Mouse (Mus musculus) heart, postnatal 0 days (tissue): Measurements from ENCODE around the gene Ankrd44. TPM values are rescaled to one million over a fixed set of nuclear protein-coding genes. Genes with fewer than 3 reads are reported as not detected.

Source experiments
- ATAC-seq: fragments of 200-750 bp; cut with Nextera tagmentation; 2 replicates; pipeline ENCODE4 v1.8.0; 2017; ENCODE audit warnings: low read depth, moderate number of reproducible peaks, moderate library complexity; ENCODE audit not compliant: insufficient read depth
- DNase-seq: peaks from one replicate; pipeline ENCODE4 v3.0.0-alpha.2; 2016; ENCODE audit warnings: low spot score
- H3K27ac ChIP-seq: fragments of 300-500 bp; sonication (generic); 2 replicates; pipeline ENCODE4 v1.5.1; 2014; ENCODE audit warnings: low read depth, mild to moderate bottlenecking
- H3K27me3 ChIP-seq: fragments of 300-500 bp; sonication (generic); 2 replicates; pipeline ENCODE4 v1.6.1; 2014; ENCODE audit warnings: low read length, mixed read lengths; ENCODE audit not compliant: control insufficient read depth, insufficient read depth
- H3K36me3 ChIP-seq: fragments of 300-500 bp; sonication (generic); replicated peaks from 2 replicates; pipeline ENCODE4 v1.6.1; 2014; ENCODE audit warnings: low read length, mixed read lengths; ENCODE audit not compliant: control insufficient read depth, insufficient read depth
- H3K4me1 ChIP-seq: fragments of 300-500 bp; sonication (generic); 2 replicates; pipeline ENCODE4 v1.6.1; 2014; ENCODE audit warnings: antibody characterized with exemption; ENCODE audit not compliant: control insufficient read depth, insufficient read depth
- H3K4me2 ChIP-seq: fragments of 300-500 bp; sonication (generic); 2 replicates; pipeline ENCODE4 v1.6.1; 2014; ENCODE audit warnings: low read depth, mild to moderate bottlenecking, low read length, moderate library complexity
- H3K4me3 ChIP-seq: fragments of 300-500 bp; sonication (generic); 2 replicates; pipeline ENCODE4 v1.5.1; 2014; ENCODE audit warnings: low read depth, low read length
- H3K9ac ChIP-seq: fragments of 300-500 bp; sonication (generic); replicated peaks from 2 replicates; pipeline ENCODE4 v1.6.1; 2014; ENCODE audit warnings: low read depth, low read length, mixed read lengths
- H3K9me3 ChIP-seq: fragments of 300-500 bp; sonication (generic); replicated peaks from 2 replicates; pipeline ENCODE4 v1.6.1; 2016; ENCODE audit warnings: low read length; ENCODE audit not compliant: control insufficient read depth
- CTCF ChIP-seq: IDR thresholded peaks from 2 replicates; pipeline ENCODE4 v1.5.1; 2016; ENCODE audit warnings: antibody characterized with exemption, control low read depth, low read depth
- EP300 ChIP-seq: IDR thresholded peaks from 2 replicates; pipeline ENCODE4 v1.6.1; 2016; ENCODE audit warnings: antibody characterized with exemption, low read depth
- WGBS: fragments of 180-500 bp; shearing (Covaris S2); extraction: QIAGEN DNeasy Blood & Tissue Kit; methylation state at CpG from one replicate; pipeline ENCODE4 v1.1.7; 2014; 5-methylcytosine and 5-hydroxymethylcytosine counted together
- polyA plus RNA-seq: library from polyadenylated mRNA; unstranded; fragments of >200 nt; fragmentation: Nextera tagmentation; extraction: Ambion mirVana; gene quantifications from 2 replicates; pipeline ENCODE4 v1.2.1, GENCODE M21; 2015
- total RNA-seq: library from RNA; depleted of rRNA; stranded (reverse); fragments of >200 nt; gene quantifications from 2 replicates; pipeline ENCODE4 v1.2.3, GENCODE M21; 2014; ENCODE audit warnings: low replicate concordance; rRNA removed

Gene Ankrd44
- 9.6 and 14.6 TPM in 2 replicates for total RNA-seq
- polyA plus RNA-seq: 3.3 and 3.8 TPM in 2 replicates

- H3K27ac ChIP-seq: peak within 1 kb of the TSS; percentile 78
- H3K4me3 ChIP-seq: peak within 1 kb of the TSS; percentile 93
- H3K9ac ChIP-seq: peak within 1 kb of the TSS; percentile 92
- peak within 1 kb of the TSS; percentile 98 for H3K4me2 ChIP-seq
- TF ChIP-seq EP300 (no peak), CTCF (peak; percentile 24)
- no peaks in the 10 kb centered on the region for H3K9me3 ChIP-seq
- H3K36me3 ChIP-seq: no peaks in the 10 kb centered on the region
- peak; percentile 94 for ATAC-seq
- peak; percentile 80 for DNase-seq
- WGBS: under 1% methylated on average over 70 of the region's 94 CpGs
- no peaks in the 10 kb centered on the region for H3K27me3 ChIP-seq
- peaks cover 18% of the 10 kb centered on the region for H3K4me1 ChIP-seq
Observed at GRCm38 (mm10) chr1:54925971-54926771, at the start of gene Ankrd44. TSS of gene Ankrd44 (minus strand) at chr1:54926387.

GRCm38 (mm10) chr1:54971687-54972404 is 45.7 kb upstream of the Ankrd44 start:
- no peak overlapping the region for H3K9ac ChIP-seq
- no peak overlapping the region for H3K4me2 ChIP-seq
- H3K27ac ChIP-seq: no peak overlapping the region
- 83% methylated on average over 5 of the region's 5 CpGs for WGBS
- ATAC-seq (no peak), DNase-seq (no peak)
- no peak overlapping the region for H3K4me3 ChIP-seq
- no peaks in the 10 kb centered on the region for H3K27me3 ChIP-seq
- no peaks in the 10 kb centered on the region for H3K9me3 ChIP-seq
- no peaks in the 10 kb centered on the region for H3K36me3 ChIP-seq
- TF ChIP-seq EP300 (no peak), CTCF (no peak)
- H3K4me1 ChIP-seq: no peaks in the 10 kb centered on the region

- Histone ChIP-seq H3K4me2 (no peak overlapping the region), H3K36me3 (no peaks in the 10 kb centered on the region), H3K4me1 (no peaks in the 10 kb centered on the region), H3K4me3 (no peak overlapping the region), H3K27me3 (no peaks in the 10 kb centered on the region), H3K9me3 (no peaks in the 10 kb centered on the region), H3K9ac (no peak overlapping the region), H3K27ac (no peak overlapping the region)
- no peak for DNase-seq
- no peak for ATAC-seq
- 89% methylated on average over 3 of the region's 3 CpGs for WGBS
- TF ChIP-seq EP300: no peak
- TF ChIP-seq CTCF: no peak
Observed at GRCm38 (mm10) chr1:54966858-54967257, 40.7 kb upstream of the Ankrd44 start.

GRCm38 (mm10) chr1:54965159-54965995 is 39.2 kb upstream of the Ankrd44 start:
- no peaks in the 10 kb centered on the region for H3K9me3 ChIP-seq
- no peaks in the 10 kb centered on the region for H3K36me3 ChIP-seq
- no peak overlapping the region for H3K4me3 ChIP-seq
- no peak for TF ChIP-seq CTCF
- TF ChIP-seq EP300: no peak
- H3K9ac ChIP-seq: no peak overlapping the region
- H3K4me2 ChIP-seq: no peak overlapping the region
- ATAC-seq (no peak), DNase-seq (no peak)
- no peaks in the 10 kb centered on the region for H3K4me1 ChIP-seq
- no peaks in the 10 kb centered on the region for H3K27me3 ChIP-seq
- no peak overlapping the region for H3K27ac ChIP-seq
- 65% methylated on average over 11 of the region's 11 CpGs for WGBS

- 76% methylated on average over 9 of the region's 9 CpGs for WGBS
- H3K4me3 ChIP-seq: no peak overlapping the region
- H3K27me3 ChIP-seq: no peaks in the 10 kb centered on the region
- H3K4me1 ChIP-seq: no peaks in the 10 kb centered on the region
- DNase-seq (no peak), ATAC-seq (no peak)
- TF ChIP-seq CTCF (no peak), EP300 (no peak)
- no peaks in the 10 kb centered on the region for H3K36me3 ChIP-seq
- no peaks in the 10 kb centered on the region for H3K9me3 ChIP-seq
- H3K27ac ChIP-seq: no peak overlapping the region
- H3K9ac ChIP-seq: no peak overlapping the region
- no peak overlapping the region for H3K4me2 ChIP-seq
Observed at GRCm38 (mm10) chr1:54961724-54962123, 35.5 kb upstream of the Ankrd44 start.
